Mouse (Mus musculus): ENCODE measurements around the gene Myo5a. TPM values are rescaled to one million over a fixed set of nuclear protein-coding genes. Genes with fewer than 3 reads are reported as not detected.
"Not testable (repeated sequence)": the region's sequence is repeated elsewhere in the genome, so short reads cannot be mapped to it uniquely, and the experiment has no call there.

Gene Myo5a
- polyA plus RNA-seq, 1 experiment = 9.0 TPM

DNA sequence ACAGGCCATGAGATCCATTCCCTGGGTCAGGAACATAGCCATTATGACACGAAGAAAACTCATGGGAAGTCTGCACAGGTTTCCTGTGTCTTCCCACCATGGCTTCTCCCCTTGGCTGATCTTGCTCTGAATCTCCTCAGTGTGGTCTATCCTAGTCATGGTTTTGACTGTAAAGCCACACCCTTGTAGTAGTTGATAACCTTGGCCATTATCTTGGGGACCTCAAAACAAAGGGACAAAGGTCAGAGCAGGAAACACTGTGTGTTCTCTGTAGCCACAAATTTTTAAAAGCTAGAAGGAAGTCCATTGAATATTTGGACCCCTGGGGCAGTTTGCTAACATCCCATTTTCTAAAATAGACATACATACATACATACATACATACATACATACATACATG is 177.5 kb downstream of the Myo5a start:
- no peak for DNase-seq (ENCODE audit: low read depth)

DNA sequence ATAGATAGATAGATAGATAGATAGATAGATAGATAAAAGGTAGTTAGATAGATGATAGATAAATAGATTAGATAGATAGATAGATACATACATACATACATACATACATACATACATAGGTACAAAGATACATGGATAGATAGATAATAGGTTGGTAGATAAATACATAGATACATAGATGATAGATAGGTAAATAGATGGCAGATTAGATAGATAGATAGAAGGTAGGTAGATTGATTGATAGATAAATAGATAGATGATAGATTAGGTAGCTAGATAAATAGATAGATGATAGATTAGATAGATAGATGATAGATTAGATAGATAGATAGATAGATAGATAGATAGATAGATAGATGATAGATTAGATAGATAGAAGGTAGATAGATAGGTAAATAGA is 178.1 kb downstream of the Myo5a start:
- no peak for DNase-seq (ENCODE audit: low read depth)

- not testable (repeated sequence) for DNase-seq (ENCODE audit: low read depth)
Measured at GRCm38 (mm10) chr9:75253158-75253557, 182.3 kb downstream of the Myo5a start.

GRCm38 (mm10) chr9:75253766-75254165 is 183.0 kb downstream of the Myo5a start:
- DNase-seq (ENCODE audit: low read depth) = no peak

DNA sequence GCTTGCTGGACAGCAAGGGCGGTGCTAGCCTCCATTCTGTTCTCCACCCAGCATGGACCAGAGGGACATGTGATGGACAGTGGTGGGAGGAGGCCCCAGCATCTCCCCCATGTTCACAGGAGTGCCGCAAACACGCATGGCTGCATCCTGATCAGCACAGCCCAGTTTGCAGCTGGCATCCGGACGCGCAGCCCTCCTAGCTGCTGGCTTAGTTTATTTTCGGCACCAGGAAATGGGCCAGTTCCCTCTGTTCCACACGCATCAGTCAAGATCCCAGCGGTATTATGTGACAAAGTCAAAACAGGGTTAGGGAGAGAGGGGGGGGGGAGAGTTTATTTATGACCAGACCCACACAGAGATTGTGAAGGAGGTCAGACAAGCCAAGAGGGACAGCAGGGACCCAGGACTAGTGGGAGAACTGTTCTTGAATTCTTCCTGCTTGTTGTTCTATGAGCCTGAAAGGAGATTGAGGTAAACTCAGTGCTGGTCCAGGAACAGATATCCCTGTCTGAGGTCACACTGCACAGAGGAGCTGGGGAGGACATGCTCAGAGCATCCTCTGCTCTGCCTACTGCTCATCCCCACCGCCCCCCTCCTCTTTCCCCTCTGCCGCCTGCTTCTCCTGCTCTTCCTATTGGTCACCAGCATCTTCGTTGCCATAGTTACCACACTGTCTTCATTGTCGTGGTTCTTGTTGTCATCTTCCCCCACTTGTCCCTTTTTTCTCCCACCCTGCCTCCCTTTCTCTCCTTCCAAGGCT is 183.6 kb downstream of the Myo5a start:
- no peak for DNase-seq (ENCODE audit: low read depth)

GRCm38 (mm10) chr9:75255820-75256545 is 185.2 kb downstream of the Myo5a start:
- no peak for DNase-seq (ENCODE audit: low read depth)

GRCm38 (mm10) chr9:75258792-75259191 is 188.0 kb downstream of the Myo5a start:
- DNase-seq (ENCODE audit: low read depth) = no peak

GRCm38 (mm10) chr9:75259656-75260055 is 188.8 kb downstream of the Myo5a start:
- no peak for DNase-seq (ENCODE audit: low read depth)

DNA sequence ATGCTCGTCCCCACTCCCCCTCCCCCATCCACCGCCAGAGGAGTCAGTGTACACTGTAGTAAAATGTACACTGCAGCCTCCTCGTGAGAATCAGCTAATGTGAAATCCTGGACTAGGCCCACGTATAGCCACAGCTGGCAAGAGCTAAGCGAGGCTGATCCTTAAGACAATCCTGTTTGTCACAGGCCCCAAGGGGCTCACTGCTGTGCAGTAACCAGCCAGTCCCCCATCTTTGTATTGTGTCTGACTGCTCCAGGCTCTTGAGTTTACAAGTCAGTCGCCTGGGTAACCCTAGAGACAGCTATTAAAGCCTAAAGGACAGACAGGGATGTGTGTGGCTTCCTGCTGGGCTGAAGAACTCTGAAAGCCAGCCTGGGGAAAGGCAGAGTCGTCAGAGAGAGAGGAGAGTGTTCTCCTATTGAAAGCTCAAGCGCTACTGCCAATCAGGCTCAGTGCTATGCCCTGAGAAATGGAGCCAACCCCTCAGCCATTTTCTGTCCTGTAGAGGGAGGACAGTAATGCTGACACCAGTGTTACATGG is 190.6 kb downstream of the Myo5a start:
- DNase-seq (ENCODE audit: low read depth) = no peak

- no peak for DNase-seq (ENCODE audit: low read depth)
Measured at GRCm38 (mm10) chr9:75262235-75262826, 191.5 kb downstream of the Myo5a start.

- no peak for DNase-seq (ENCODE audit: low read depth)
Measured at GRCm38 (mm10) chr9:75264008-75264718, 193.3 kb downstream of the Myo5a start.

- DNase-seq (ENCODE audit: low read depth) = no peak
Measured at GRCm38 (mm10) chr9:75267147-75267546, 196.3 kb downstream of the Myo5a start.

DNA sequence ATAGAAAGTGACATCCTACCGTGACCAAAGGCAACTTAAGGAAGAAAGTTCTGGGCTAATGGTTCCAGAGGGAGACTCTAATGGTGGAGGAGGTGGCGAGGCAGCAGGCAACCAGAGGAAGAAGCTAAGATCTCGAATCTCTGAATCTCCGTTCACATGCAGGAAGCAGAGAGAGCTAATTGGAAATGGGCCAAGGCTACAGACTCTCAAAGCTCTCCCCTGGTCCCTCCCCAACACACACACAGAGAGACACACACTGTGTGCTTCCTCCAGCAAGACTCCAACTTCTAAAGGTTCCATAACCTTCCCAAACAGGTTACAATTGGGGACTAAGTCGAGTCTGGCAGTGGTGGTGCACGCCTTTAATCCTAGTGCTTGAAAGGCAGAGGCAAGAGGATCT is 199.6 kb downstream of the Myo5a start:
- DNase-seq (ENCODE audit: low read depth) = no peak

DNA sequence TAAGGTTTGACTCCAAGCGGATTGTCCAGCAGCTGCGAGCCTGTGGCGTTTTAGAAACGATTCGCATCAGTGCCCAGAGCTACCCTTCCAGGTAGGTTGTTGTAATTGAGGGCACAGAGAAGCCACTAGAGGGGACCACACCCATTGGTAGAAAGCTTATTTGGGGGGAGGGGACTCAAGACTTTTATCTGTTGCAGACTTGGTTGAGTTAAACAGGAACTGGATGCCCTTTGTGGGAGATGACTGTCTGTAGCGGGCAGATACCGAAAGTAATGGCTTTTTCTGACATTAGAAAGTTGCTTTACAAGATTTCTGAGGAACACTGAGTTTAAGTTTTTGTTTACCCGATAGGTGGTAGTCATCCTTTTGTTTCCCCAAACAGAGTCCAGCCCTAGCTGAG is 200.7 kb downstream of the Myo5a start:
- DNase-seq (ENCODE audit: low read depth) = no peak

Other genes with a start within 250 kb of the Myo5a start
- gene Onecut1, start 209.1 kb upstream of the Myo5a start, polyA plus RNA-seq (2012; rRNA removed) = not detected in 2 replicates
- 17.0 and 22.4 TPM in 2 replicates for gene Fam214a, start 118.1 kb upstream of the Myo5a start, polyA plus RNA-seq (2012; rRNA removed)
- 16.4 and 20.5 TPM in 2 replicates for gene Arpp19, start 33.4 kb upstream of the Myo5a start, polyA plus RNA-seq (2012; rRNA removed)
- gene Myo5c, start 161.0 kb downstream of the Myo5a start, polyA plus RNA-seq (2012; rRNA removed) = 2.2 and 2.3 TPM in 2 replicates
- gene Gnb5, start 235.3 kb downstream of the Myo5a start, polyA plus RNA-seq (2012; rRNA removed) = 31.8 and 43.6 TPM in 2 replicates